Mouse (Mus musculus): Measurements from ENCODE around the gene Cypt4. TPM values are rescaled to one million over a fixed set of nuclear protein-coding genes. Genes with fewer than 3 reads are reported as not detected.
"Not testable (repeated sequence)": the region's sequence is repeated elsewhere in the genome, so short reads cannot be mapped to it uniquely, and the experiment has no call there.

Gene Cypt4
- not detected for total RNA-seq (2021)
- long read RNA-seq, experiment 1: 0 reads
- long read RNA-seq, experiment 2: 0 reads

- no peak for DNase-seq (ENCODE audit: low spot score in 2 of 2)
Observed at GRCm38 (mm10) chr9:24624896-24625295, at the start of gene Cypt4. TSS of gene Cypt4 (plus strand) at chr9:24625196.

- not testable (repeated sequence) for DNase-seq (ENCODE audit: low spot score in 2 of 2)
Observed at GRCm38 (mm10) chr9:24637341-24637740, 12.3 kb downstream of the Cypt4 start.

Other genes starting within 250 kb of the Cypt4 start
- 10 to 100 TPM; 27.4 to 30.9 TPM for gene Dpy19l1, start 122.1 kb upstream of the Cypt4 start, total RNA-seq (2021)
- gene Dpy19l2, start 71.1 kb downstream of the Cypt4 start, total RNA-seq (2021): under 1 TPM; 0.51 to 0.60 TPM
- not detected for gene Tbx20, start 149.1 kb downstream of the Cypt4 start, total RNA-seq (2021)